ENCODE assay signal across 36 mouse cellular contexts in genomic region chr7:129281966-129282365, GRCm38 (mm10). TPM values are rescaled to one million over a fixed set of nuclear protein-coding genes. Genes with fewer than 3 reads are reported as not detected.
"Had no signal": no experiment of that assay in that cellular context is flagged by ENCODE, and none has a peak within 500 bp of the region (broad histone marks: within the 10 kb centered on the region; RNA-seq: fewer than 3 reads in every experiment).

No protein-coding gene starts in this region.

- DNase-seq: left cerebral cortex, postnatal 4 days; liver; liver, embryonic 13.5 days; liver, postnatal 0 days; lung, adult 18-20 months; lung, adult 2 months; lung, embryonic 14.5 days; lung, postnatal 10 days; lung, postnatal 14 days; lung, postnatal 36 days; lung, postnatal 4 days; midbrain, embryonic 14.5 days had no signal

- H3K9ac ChIP-seq: limb, embryonic 12.5 days; limb, embryonic 13.5 days; limb, embryonic 15.5 days; liver, embryonic 12.5 days; liver, embryonic 13.5 days; liver, embryonic 14.5 days; liver, embryonic 15.5 days; liver, postnatal 0 days; lung, embryonic 14.5 days; lung, embryonic 15.5 days; midbrain, embryonic 12.5 days; midbrain, embryonic 13.5 days; midbrain, embryonic 15.5 days; neural tube, embryonic 12.5 days had no signal

- H3K9me3 ChIP-seq: limb, embryonic 10.5 days; limb, embryonic 12.5 days; limb, embryonic 13.5 days; limb, embryonic 15.5 days; liver, embryonic 12.5 days; liver, embryonic 13.5 days; liver, embryonic 15.5 days; lung, embryonic 15.5 days; midbrain, embryonic 12.5 days; midbrain, embryonic 13.5 days; midbrain, embryonic 15.5 days; neural tube, embryonic 12.5 days had no signal

- H3K4me3 ChIP-seq: limb, embryonic 10.5 days; limb, embryonic 12.5 days; limb, embryonic 13.5 days; limb, embryonic 15.5 days; liver, embryonic 12.5 days; liver, embryonic 13.5 days; liver, embryonic 15.5 days; lung, embryonic 15.5 days; megakaryocyte, embryonic 14.5 days; midbrain, embryonic 12.5 days; midbrain, embryonic 13.5 days; midbrain, embryonic 15.5 days; myocyte; neural tube, embryonic 12.5 days had no signal

- ATAC-seq: liver, embryonic 12.5 days; liver, postnatal 0 days; lung, postnatal 0 days; midbrain, embryonic 13.5 days; midbrain, embryonic 15.5 days; midbrain, embryonic 16.5 days had no signal

- H3K27ac ChIP-seq: limb, embryonic 10.5 days; limb, embryonic 12.5 days; limb, embryonic 13.5 days; limb, embryonic 15.5 days; liver, embryonic 12.5 days; liver, embryonic 13.5 days; liver, embryonic 14.5 days; liver, embryonic 15.5 days; lung, embryonic 15.5 days; macrophage; midbrain, embryonic 12.5 days; midbrain, embryonic 13.5 days; midbrain, embryonic 15.5 days; neural tube, embryonic 12.5 days had no signal

- H3K4me2 ChIP-seq: limb, embryonic 12.5 days; limb, embryonic 13.5 days; limb, embryonic 15.5 days; liver, embryonic 11.5 days; liver, embryonic 12.5 days; liver, embryonic 13.5 days; liver, embryonic 15.5 days; lung, embryonic 14.5 days; lung, embryonic 15.5 days; midbrain, embryonic 12.5 days; midbrain, embryonic 13.5 days; midbrain, embryonic 15.5 days; neural tube, embryonic 12.5 days had no signal

- H3K4me1 ChIP-seq: limb, embryonic 10.5 days; limb, embryonic 12.5 days; limb, embryonic 13.5 days; limb, embryonic 15.5 days; liver, embryonic 12.5 days; liver, embryonic 13.5 days; liver, embryonic 15.5 days; lung, embryonic 15.5 days; megakaryocyte, embryonic 14.5 days; midbrain, embryonic 12.5 days; midbrain, embryonic 13.5 days; midbrain, embryonic 15.5 days; neural tube, embryonic 12.5 days had no signal

- H3K27me3 ChIP-seq: limb, embryonic 12.5 days; limb, embryonic 13.5 days; limb, embryonic 15.5 days; liver, embryonic 12.5 days; liver, embryonic 13.5 days; liver, embryonic 15.5 days; lung, embryonic 15.5 days; megakaryocyte, embryonic 14.5 days; midbrain, embryonic 12.5 days; midbrain, embryonic 13.5 days; midbrain, embryonic 15.5 days; neural tube, embryonic 12.5 days had no signal

- H3K36me3 ChIP-seq: limb, embryonic 10.5 days; limb, embryonic 12.5 days; limb, embryonic 13.5 days; limb, embryonic 15.5 days; liver, embryonic 12.5 days; liver, embryonic 13.5 days; liver, embryonic 15.5 days; lung, embryonic 15.5 days; midbrain, embryonic 12.5 days; midbrain, embryonic 13.5 days; midbrain, embryonic 15.5 days; neural tube, embryonic 12.5 days had no signal

RNA-seq across cellular contexts. Expression of gene Plpp4, which starts 25.1 kb away (rescaled TPM):
- total RNA-seq: liver, adult 2 months; megakaryocyte progenitor cell, adult 5-6 weeks; megakaryocyte, adult 5-6 weeks; megakaryocyte-erythroid progenitor cell, adult 5-6 weeks; monocyte, adult 5-6 weeks had no signal
- polyA plus RNA-seq: limb, embryonic 10.5 days; liver, adult 2 months; liver, embryonic 12.5 days; liver, embryonic 15.5 days; liver, embryonic 16.5 days; liver, postnatal 0 days; lung, adult 2 months; macrophage; myocyte had no signal
